Mouse (Mus musculus): ENCODE data around the gene Hspb9. TPM values are rescaled to one million over a fixed set of nuclear protein-coding genes. Genes with fewer than 3 reads are reported as not detected.

Hspb9 gene
- total and polyA plus RNA-seq, 3 experiments: 0.73 to 2.1 TPM; not detected in 1

DNA sequence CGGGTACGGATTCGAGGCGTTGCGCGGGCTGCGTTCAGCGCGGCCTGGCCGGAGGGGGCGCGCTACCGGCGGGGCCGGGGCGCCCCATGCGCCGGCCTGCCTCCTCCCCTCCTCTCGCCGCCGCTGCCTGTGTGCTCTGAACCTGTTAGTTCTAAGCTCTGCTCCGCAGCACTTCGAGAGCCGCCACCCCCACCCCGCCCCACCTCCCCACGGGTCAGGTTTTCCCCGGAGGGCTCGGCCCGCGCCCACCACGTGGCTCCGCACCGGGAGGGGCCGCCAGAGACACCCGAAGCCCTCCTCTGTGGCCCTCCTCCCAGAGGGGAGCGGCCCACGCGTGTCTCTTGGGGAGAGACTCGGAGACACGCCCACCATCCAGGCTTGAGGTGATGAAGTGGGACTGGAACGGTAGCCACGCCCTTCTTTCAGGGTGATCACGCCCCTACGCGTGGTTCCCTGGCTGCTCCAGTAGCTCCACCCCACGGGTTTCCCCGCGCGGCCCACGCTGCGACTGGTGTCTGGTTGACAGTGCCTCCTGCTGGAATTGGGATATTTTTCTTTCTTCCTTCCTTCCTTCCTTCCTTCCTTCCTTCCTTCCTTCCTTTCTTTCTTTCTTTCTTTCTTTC, 46.1 kb downstream of the Hspb9 start, which contains the start of gene Kcnh4:
TSS of gene Kcnh4 (minus strand) at position 332 of the 623 bp plus-strand sequence.
- H3K4me3 ChIP-seq (ENCODE audit: control insufficient read depth in 1 of 2, insufficient read depth in 1 of 2, low read depth in 2 of 2, low read length in 2 of 2): peak within 1 kb of the TSS; percentile 43 to 53; a peak in 3 of 4 replicates
- 0 out of 2 replicates have a peak within 1 kb of the TSS, but pooled peaks have one; percentile 12 for H3K9ac ChIP-seq (ENCODE audit: control insufficient read depth, low read depth, low read length, poor library complexity, severe bottlenecking)
- no peaks in the 10 kb centered on the region for H3K36me3 ChIP-seq (ENCODE audit: control insufficient read depth in 1 of 2, insufficient read depth in 2 of 2, low read length in 2 of 2)
- TF ChIP-seq SMC3 (IDR thresholded peaks at IDR 0.05; ENCODE audit: low read depth, low read length): peak; percentile 22; the same call in 1 of the 2 replicates
- TF ChIP-seq E2F4 (IDR thresholded peaks at IDR 0.05; ENCODE audit: borderline replicate concordance, low read depth, low read length): no peak
- TF ChIP-seq CTCF (IDR thresholded peaks at IDR 0.05 in 2 of 3, conservative IDR thresholded peaks at IDR 0.05 in 1 of 3; ENCODE audit: control insufficient read depth in 1 of 3, insufficient read depth in 1 of 3, low read depth in 2 of 3, low read length in 3 of 3, poor library complexity in 1 of 3, severe bottlenecking in 1 of 3): peak in 2 of 3 experiments; percentile 33 to 47; a peak in 4 of 6 replicates
- TF ChIP-seq POLR2AphosphoS5 (IDR thresholded peaks at IDR 0.05; ENCODE audit: borderline replicate concordance, low read depth, low read length): no peak
- DNase-seq (ENCODE audit: low read depth, low spot score): peak; percentile 71
- H3K9me3 ChIP-seq (replicated peaks; ENCODE audit: insufficient read depth, low read length): no peaks in the 10 kb centered on the region
- no peaks in the 10 kb centered on the region for H3K79me2 ChIP-seq (ENCODE audit: control insufficient read depth, insufficient read depth, low read length, poor library complexity)
- no peaks in the 10 kb centered on the region for H3K4me1 ChIP-seq (ENCODE audit: control insufficient read depth in 1 of 2, insufficient read depth in 2 of 2, low read length in 2 of 2)
- peaks cover 3 to 4% of the 10 kb centered on the region in 2 experiments; a peak in 2 of 4 replicates for H3K27me3 ChIP-seq (ENCODE audit: control insufficient read depth in 1 of 2, insufficient read depth in 2 of 2, low read length in 2 of 2)
- H3K27ac ChIP-seq (ENCODE audit: control insufficient read depth, low read depth, low read length): no peak within 1 kb of the TSS

DNA sequence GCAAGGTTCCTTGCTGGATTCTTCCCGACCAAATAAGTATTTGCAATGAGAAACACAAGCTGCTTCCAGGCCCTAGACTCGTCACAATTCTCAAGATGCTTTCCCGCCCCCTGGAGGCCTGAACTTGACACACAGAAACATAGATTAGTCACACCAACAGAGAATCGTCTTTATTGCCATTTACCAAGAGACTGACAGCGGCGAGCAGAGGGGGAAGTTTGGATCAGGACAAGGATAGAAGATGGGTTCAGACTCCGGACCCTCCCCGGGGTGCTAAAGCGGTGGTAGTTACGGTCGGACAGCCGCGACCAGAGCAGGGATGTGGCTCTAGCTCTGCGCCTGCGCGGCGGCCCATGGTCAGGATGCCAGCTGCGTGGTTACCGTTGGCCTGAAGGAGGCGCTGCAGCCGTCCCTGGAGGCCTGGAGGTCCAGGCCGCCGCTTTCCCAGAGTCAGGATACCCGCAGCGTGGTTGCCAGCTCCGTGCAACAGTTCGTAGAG, 47.9 kb downstream of the Hspb9 start:
- H3K4me1 ChIP-seq (ENCODE audit: control insufficient read depth in 1 of 2, insufficient read depth in 2 of 2, low read length in 2 of 2): no peaks in the 10 kb centered on the region

DNA sequence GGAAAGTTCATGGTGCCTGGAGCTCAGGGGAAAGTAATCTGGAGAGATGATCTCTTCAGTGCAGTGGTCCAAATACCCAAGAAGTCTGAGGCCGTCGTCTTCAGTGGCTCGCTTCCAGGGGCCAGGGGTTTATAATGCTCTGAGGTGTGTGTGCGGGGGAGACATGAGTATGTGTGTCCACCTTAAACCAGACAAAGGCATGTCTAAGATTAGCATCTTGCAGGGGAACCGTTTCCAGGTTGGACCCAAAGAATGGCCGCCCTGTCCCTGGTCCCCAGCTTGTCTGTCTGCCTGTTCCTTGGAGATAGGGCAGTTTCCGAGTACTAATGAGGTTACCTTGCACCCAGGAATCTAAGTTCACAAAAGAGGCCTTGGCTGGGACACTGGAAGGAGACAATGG, 49.2 kb downstream of the Hspb9 start, which contains the start of gene Hcrt:
TSS of gene Hcrt (minus strand) at position 101 of the 400 bp plus-strand sequence.
- Histone ChIP-seq H3K79me2 (ENCODE audit: control insufficient read depth, insufficient read depth, low read length, poor library complexity) (no peaks in the 10 kb centered on the region), H3K27me3 (ENCODE audit: control insufficient read depth in 1 of 2, insufficient read depth in 2 of 2, low read length in 2 of 2) (peaks cover 3 to 4% of the 10 kb centered on the region in 2 experiments; a peak in 2 of 4 replicates), H3K4me3 (ENCODE audit: control insufficient read depth in 1 of 2, insufficient read depth in 1 of 2, low read depth in 2 of 2, low read length in 2 of 2) (no peak within 1 kb of the TSS), H3K9ac (ENCODE audit: control insufficient read depth, low read depth, low read length, poor library complexity, severe bottlenecking) (no peak within 1 kb of the TSS), H3K9me3 (replicated peaks; ENCODE audit: insufficient read depth, low read length) (no peaks in the 10 kb centered on the region), H3K4me1 (ENCODE audit: control insufficient read depth in 1 of 2, insufficient read depth in 2 of 2, low read length in 2 of 2) (no peaks in the 10 kb centered on the region), H3K27ac (ENCODE audit: control insufficient read depth, low read depth, low read length) (no peak within 1 kb of the TSS), H3K36me3 (ENCODE audit: control insufficient read depth in 1 of 2, insufficient read depth in 2 of 2, low read length in 2 of 2) (no peaks in the 10 kb centered on the region)
- no peak for TF ChIP-seq E2F4 (IDR thresholded peaks at IDR 0.05; ENCODE audit: borderline replicate concordance, low read depth, low read length)
- no peak for TF ChIP-seq ZMIZ1 (IDR thresholded peaks at IDR 0.05; ENCODE audit: low read depth, low read length)
- DNase-seq (ENCODE audit: low read depth, low spot score): no peak

More for the DNA sequence above, 47.9 kb downstream of the Hspb9 start:
- H3K4me3 ChIP-seq (ENCODE audit: control insufficient read depth in 1 of 2, insufficient read depth in 1 of 2, low read depth in 2 of 2, low read length in 2 of 2): no peak overlapping the region
- no peaks in the 10 kb centered on the region for H3K9me3 ChIP-seq (replicated peaks; ENCODE audit: insufficient read depth, low read length)
- no peaks in the 10 kb centered on the region for H3K36me3 ChIP-seq (ENCODE audit: control insufficient read depth in 1 of 2, insufficient read depth in 2 of 2, low read length in 2 of 2)
- no peak overlapping the region for H3K27ac ChIP-seq (ENCODE audit: control insufficient read depth, low read depth, low read length)
- TF ChIP-seq CTCF (IDR thresholded peaks at IDR 0.05 in 2 of 3, conservative IDR thresholded peaks at IDR 0.05 in 1 of 3; ENCODE audit: control insufficient read depth in 1 of 3, insufficient read depth in 1 of 3, low read depth in 2 of 3, low read length in 3 of 3, poor library complexity in 1 of 3, severe bottlenecking in 1 of 3) (peak in 2 of 3 experiments; percentile 38 to 68; a peak in 5 of 6 replicates), RAD21 (IDR thresholded peaks at IDR 0.05; ENCODE audit: low read depth, low read length) (peak; percentile 0; the same call in 1 of the 2 replicates), CHD2 (IDR thresholded peaks at IDR 0.05; ENCODE audit: low read length) (no peak)
- no peaks in the 10 kb centered on the region for H3K79me2 ChIP-seq (ENCODE audit: control insufficient read depth, insufficient read depth, low read length, poor library complexity)
- peaks cover 3 to 4% of the 10 kb centered on the region in 2 experiments; a peak in 2 of 4 replicates for H3K27me3 ChIP-seq (ENCODE audit: control insufficient read depth in 1 of 2, insufficient read depth in 2 of 2, low read length in 2 of 2)
- no peak for DNase-seq (ENCODE audit: low read depth, low spot score)
- no peak overlapping the region for H3K9ac ChIP-seq (ENCODE audit: control insufficient read depth, low read depth, low read length, poor library complexity, severe bottlenecking)

Other genes with a start within 250 kb of the Hspb9 start
- 31.5 and 34.7 TPM in 2 replicates for gene Klhl11, start 241.1 kb upstream of the Hspb9 start, total RNA-seq (2012; rRNA removed)
- 10 to 100 TPM in 1 of 2 experiments, not detected in 1; 11.5 TPM for gene Klhl11, start 241.1 kb upstream of the Hspb9 start, polyA plus RNA-seq (2012; ENCODE audit: insufficient read depth in 1 of 2, insufficient read length in 2 of 2, low read depth in 1 of 2, low replicate concordance in 2 of 2, missing spikeins in 1 of 2)
- gene Acly, start 185.8 kb upstream of the Hspb9 start, total RNA-seq (2012; rRNA removed): 220 and 234 TPM in 2 replicates
- 100 to 1,000 TPM in 1 of 2 experiments, not detected in 1; 167 TPM for gene Acly, start 185.8 kb upstream of the Hspb9 start, polyA plus RNA-seq (2012; ENCODE audit: insufficient read depth in 1 of 2, insufficient read length in 2 of 2, low read depth in 1 of 2, low replicate concordance in 2 of 2, missing spikeins in 1 of 2)
- 0.23 and 0.46 TPM in 2 replicates for gene Ttc25, start 168.2 kb upstream of the Hspb9 start, total RNA-seq (2012; rRNA removed)
- under 1 TPM in 1 of 2 experiments, not detected in 1; 0.92 TPM for gene Ttc25, start 168.2 kb upstream of the Hspb9 start, polyA plus RNA-seq (2012; ENCODE audit: insufficient read depth in 1 of 2, insufficient read length in 2 of 2, low read depth in 1 of 2, low replicate concordance in 2 of 2, missing spikeins in 1 of 2)
- 19.0 and 20.1 TPM in 2 replicates for gene Cnp, start 138.9 kb upstream of the Hspb9 start, total RNA-seq (2012; rRNA removed)
- 10 to 100 TPM in 1 of 2 experiments, not detected in 1; 20.8 TPM for gene Cnp, start 138.9 kb upstream of the Hspb9 start, polyA plus RNA-seq (2012; ENCODE audit: insufficient read depth in 1 of 2, insufficient read length in 2 of 2, low read depth in 1 of 2, low replicate concordance in 2 of 2, missing spikeins in 1 of 2)
- gene Nkiras2, start 94.6 kb upstream of the Hspb9 start, total RNA-seq (2012; rRNA removed): 37.1 and 40.5 TPM in 2 replicates
- 10 to 100 TPM in 1 of 2 experiments, not detected in 1; 49.9 TPM for gene Nkiras2, start 94.6 kb upstream of the Hspb9 start, polyA plus RNA-seq (2012; ENCODE audit: insufficient read depth in 1 of 2, insufficient read length in 2 of 2, low read depth in 1 of 2, low replicate concordance in 2 of 2, missing spikeins in 1 of 2)
- gene Dnajc7, start 93.7 kb upstream of the Hspb9 start, total RNA-seq (2012; rRNA removed): 230 and 233 TPM in 2 replicates
- gene Dnajc7, start 93.7 kb upstream of the Hspb9 start, polyA plus RNA-seq (2012; ENCODE audit: insufficient read depth in 1 of 2, insufficient read length in 2 of 2, low read depth in 1 of 2, low replicate concordance in 2 of 2, missing spikeins in 1 of 2): 100 to 1,000 TPM; 346 to 452 TPM
- gene Zfp385c, start 21.4 kb upstream of the Hspb9 start, total RNA-seq (2012; rRNA removed): 0.12 TPM in 1 of 2 replicates, not detected in the other
- gene Zfp385c, start 21.4 kb upstream of the Hspb9 start, polyA plus RNA-seq (2012; ENCODE audit: insufficient read depth in 1 of 2, insufficient read length in 2 of 2, low read depth in 1 of 2, low replicate concordance in 2 of 2, missing spikeins in 1 of 2): under 1 TPM in 1 of 2 experiments, not detected in 1; 0.15 TPM
- gene Dhx58, start 9.6 kb upstream of the Hspb9 start, total RNA-seq (2012; rRNA removed): 2.9 and 3.6 TPM in 2 replicates
- 1 to 10 TPM in 1 of 2 experiments, not detected in 1; 3.9 TPM for gene Dhx58, start 9.6 kb upstream of the Hspb9 start, polyA plus RNA-seq (2012; ENCODE audit: insufficient read depth in 1 of 2, insufficient read length in 2 of 2, low read depth in 1 of 2, low replicate concordance in 2 of 2, missing spikeins in 1 of 2)
- 57.9 and 59.6 TPM in 2 replicates for gene Kat2a, start 1.4 kb upstream of the Hspb9 start, total RNA-seq (2012; rRNA removed)
- gene Kat2a, start 1.4 kb upstream of the Hspb9 start, polyA plus RNA-seq (2012; ENCODE audit: insufficient read depth in 1 of 2, insufficient read length in 2 of 2, low read depth in 1 of 2, low replicate concordance in 2 of 2, missing spikeins in 1 of 2): 100 to 1,000 TPM in 1 of 2 experiments, 10 to 100 TPM in 1; 63.7 to 143 TPM
- 233 and 263 TPM in 2 replicates for gene Rab5c, start 24.4 kb downstream of the Hspb9 start, total RNA-seq (2012; rRNA removed)
- gene Rab5c, start 24.4 kb downstream of the Hspb9 start, polyA plus RNA-seq (2012; ENCODE audit: insufficient read depth in 1 of 2, insufficient read length in 2 of 2, low read depth in 1 of 2, low replicate concordance in 2 of 2, missing spikeins in 1 of 2): 100 to 1,000 TPM in 1 of 2 experiments, not detected in 1; 249 TPM
- gene Kcnh4, start 46.1 kb downstream of the Hspb9 start, total RNA-seq (2012; rRNA removed): 0.07 and 0.08 TPM in 2 replicates
- under 1 TPM in 1 of 2 experiments, not detected in 1; 0.04 TPM for gene Kcnh4, start 46.1 kb downstream of the Hspb9 start, polyA plus RNA-seq (2012; ENCODE audit: insufficient read depth in 1 of 2, insufficient read length in 2 of 2, low read depth in 1 of 2, low replicate concordance in 2 of 2, missing spikeins in 1 of 2)
- not detected in 2 replicates for gene Hcrt, start 49.1 kb downstream of the Hspb9 start, total RNA-seq (2012; rRNA removed)
- not detected for gene Hcrt, start 49.1 kb downstream of the Hspb9 start, polyA plus RNA-seq (2012; ENCODE audit: insufficient read depth in 1 of 2, insufficient read length in 2 of 2, low read depth in 1 of 2, low replicate concordance in 2 of 2, missing spikeins in 1 of 2)
- gene Ghdc, start 57.1 kb downstream of the Hspb9 start, total RNA-seq (2012; rRNA removed): 5.7 and 7.1 TPM in 2 replicates
- gene Ghdc, start 57.1 kb downstream of the Hspb9 start, polyA plus RNA-seq (2012; ENCODE audit: insufficient read depth in 1 of 2, insufficient read length in 2 of 2, low read depth in 1 of 2, low replicate concordance in 2 of 2, missing spikeins in 1 of 2): 1 to 10 TPM in 1 of 2 experiments, not detected in 1; 9.2 TPM
- 28.7 and 29.3 TPM in 2 replicates for gene Stat5b, start 136.9 kb downstream of the Hspb9 start, total RNA-seq (2012; rRNA removed)
- gene Stat5b, start 136.9 kb downstream of the Hspb9 start, polyA plus RNA-seq (2012; ENCODE audit: insufficient read depth in 1 of 2, insufficient read length in 2 of 2, low read depth in 1 of 2, low replicate concordance in 2 of 2, missing spikeins in 1 of 2): 10 to 100 TPM; 32.3 to 37.0 TPM
- gene Stat5a, start 145.5 kb downstream of the Hspb9 start, total RNA-seq (2012; rRNA removed): 54.2 and 59.0 TPM in 2 replicates
- 10 to 100 TPM in 1 of 2 experiments, not detected in 1; 86.8 TPM for gene Stat5a, start 145.5 kb downstream of the Hspb9 start, polyA plus RNA-seq (2012; ENCODE audit: insufficient read depth in 1 of 2, insufficient read length in 2 of 2, low read depth in 1 of 2, low replicate concordance in 2 of 2, missing spikeins in 1 of 2)
- gene Stat3, start 225.7 kb downstream of the Hspb9 start, total RNA-seq (2012; rRNA removed): 25.7 and 31.1 TPM in 2 replicates
- 100 to 1,000 TPM in 1 of 2 experiments, 10 to 100 TPM in 1; 64.7 to 249 TPM for gene Stat3, start 225.7 kb downstream of the Hspb9 start, polyA plus RNA-seq (2012; ENCODE audit: insufficient read depth in 1 of 2, insufficient read length in 2 of 2, low read depth in 1 of 2, low replicate concordance in 2 of 2, missing spikeins in 1 of 2)